Mouse (Mus musculus): ENCODE data around the gene Armc3.

Armc3 gene

DNA sequence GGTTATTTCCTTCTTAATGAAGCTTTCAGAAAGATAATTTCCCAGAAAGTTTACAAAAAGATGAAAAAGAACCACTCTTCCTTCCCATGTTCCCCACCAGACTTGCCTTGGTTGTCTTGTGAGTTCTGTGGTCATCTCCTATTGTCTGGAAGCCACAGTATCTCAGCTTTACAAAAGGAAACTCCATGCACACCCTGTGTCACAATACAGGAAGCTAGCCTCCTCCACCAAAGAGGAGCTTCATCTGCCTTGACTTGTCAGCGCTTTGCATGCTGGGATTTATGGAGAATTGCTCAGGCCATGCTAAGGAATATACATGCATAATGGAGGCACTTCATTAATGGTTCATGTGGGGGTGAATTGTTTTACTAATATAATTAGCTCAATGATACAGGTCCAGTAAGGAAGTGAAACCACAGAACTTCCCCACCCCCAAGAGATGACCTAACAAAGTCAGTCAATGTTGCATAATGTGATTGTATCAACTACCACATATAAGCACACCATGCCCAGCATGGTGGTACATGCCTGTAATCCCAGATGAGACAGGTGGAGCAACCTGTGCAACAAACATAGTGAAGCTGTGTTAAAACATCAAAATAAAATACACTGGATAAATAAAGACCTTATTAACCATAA lies 152.6 kb downstream of the Armc3 start:
- no peak for DNase-seq (ENCODE audit: low spot score)

DNA sequence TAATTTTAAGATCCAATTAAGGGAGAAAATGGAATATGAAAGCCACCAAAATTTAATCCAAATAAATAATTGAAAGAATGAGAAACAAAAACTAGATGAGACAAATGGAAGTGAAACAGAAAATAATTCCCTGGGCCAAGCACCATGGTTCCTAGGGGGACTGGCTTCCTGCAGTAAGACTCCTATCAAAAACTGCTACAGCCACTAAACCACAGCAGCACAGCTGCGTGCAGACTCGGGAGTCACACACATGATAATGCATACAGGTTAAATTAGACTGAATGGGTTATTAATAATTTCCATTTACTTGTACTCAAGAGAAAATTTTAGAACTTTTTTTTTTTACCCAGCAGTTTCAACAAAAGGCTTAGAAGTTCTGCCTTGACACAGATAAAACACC lies 154.1 kb downstream of the Armc3 start:
- DNase-seq (ENCODE audit: low spot score): no peak
